Mouse (Mus musculus) embryonic facial prominence, embryonic 14.5 days (tissue): ENCODE data around the gene Cacna2d1. TPM values are rescaled to one million over a fixed set of nuclear protein-coding genes. Genes with fewer than 3 reads are reported as not detected.

Experiments used
- ATAC-seq: fragments of 200-750 bp; cut with Nextera tagmentation; 2 replicates; pipeline ENCODE4 v1.8.0; 2017; ENCODE audit warnings: low read depth, moderate number of reproducible peaks, moderate TSS enrichment
- DNase-seq: peaks from one replicate; pipeline ENCODE4 v3.0.0-alpha.2; 2015; ENCODE audit warnings: low spot score
- H3K27ac ChIP-seq: fragments of 300-500 bp; sonication (generic); replicated peaks from 2 replicates; pipeline ENCODE4 v1.5.1; 2014; ENCODE audit warnings: low read depth, mild to moderate bottlenecking, low read length, moderate library complexity
- H3K27me3 ChIP-seq: fragments of 300-500 bp; sonication (generic); replicated peaks from 2 replicates; pipeline ENCODE4 v1.6.1; 2014; ENCODE audit warnings: low read length; ENCODE audit not compliant: control insufficient read depth, insufficient read depth
- H3K36me3 ChIP-seq: fragments of 300-500 bp; sonication (generic); 2 replicates; pipeline ENCODE4 v1.6.1; 2014; ENCODE audit warnings: low read length, mixed read lengths; ENCODE audit not compliant: control insufficient read depth, insufficient read depth
- H3K4me1 ChIP-seq: fragments of 300-500 bp; sonication (generic); 2 replicates; pipeline ENCODE4 v1.6.1; 2014; ENCODE audit warnings: antibody characterized with exemption, low read length; ENCODE audit not compliant: control insufficient read depth, insufficient read depth
- H3K4me2 ChIP-seq: fragments of 300-500 bp; sonication (generic); 2 replicates; pipeline ENCODE4 v1.6.1; 2014; ENCODE audit warnings: low read depth, mild to moderate bottlenecking, low read length, moderate library complexity, mixed read lengths
- H3K4me3 ChIP-seq: fragments of 300-500 bp; sonication (generic); 2 replicates; pipeline ENCODE4 v1.5.1; 2014; ENCODE audit warnings: low read depth, mild to moderate bottlenecking, low read length
- H3K9ac ChIP-seq: fragments of 300-500 bp; sonication (generic); 2 replicates; pipeline ENCODE4 v1.6.1; 2014; ENCODE audit warnings: low read depth, mild to moderate bottlenecking, low read length, moderate library complexity, mixed read lengths
- H3K9me3 ChIP-seq: fragments of 300-500 bp; sonication (generic); 2 replicates; pipeline ENCODE4 v1.6.1; 2016; ENCODE audit warnings: low read length; ENCODE audit not compliant: control insufficient read depth
- WGBS: fragments of 180-500 bp; shearing (Covaris S2); extraction: QIAGEN DNeasy Blood & Tissue Kit; methylation state at CpG from one replicate; pipeline ENCODE4 v1.1.7; 2014; 5-methylcytosine and 5-hydroxymethylcytosine counted together
- polyA plus RNA-seq: library from polyadenylated mRNA; unstranded; fragments of >200 nt; fragmentation: Nextera tagmentation; extraction: Ambion mirVana; gene quantifications from 2 replicates; pipeline ENCODE4 v1.2.1, GENCODE M21; 2014

Cacna2d1 gene
- polyA plus RNA-seq, 1 experiment from 2014 or later: 33.0 TPM

DNA sequence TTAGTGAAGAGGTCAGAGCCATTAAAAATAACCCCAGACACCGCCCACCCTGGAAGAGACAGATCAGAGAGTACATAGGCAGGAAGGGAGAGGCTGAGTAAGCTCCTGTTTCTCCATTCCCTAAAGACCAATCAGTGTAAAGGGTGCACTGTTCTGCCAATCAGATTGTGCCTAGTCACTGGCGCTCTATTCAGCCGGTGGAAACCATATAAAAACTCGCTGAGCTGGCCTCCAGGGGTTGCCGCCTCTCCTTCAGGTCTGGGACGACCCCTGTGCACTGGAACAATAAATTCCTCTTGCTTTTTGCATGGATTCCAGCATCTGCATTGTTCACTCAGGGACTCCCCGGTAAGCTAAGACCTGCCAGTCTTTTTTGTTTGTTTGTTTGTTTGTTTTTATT, 246.6 kb downstream of the Cacna2d1 start:
- Histone ChIP-seq H3K36me3 (no peaks in the 10 kb centered on the region), H3K27me3 (no peaks in the 10 kb centered on the region), H3K9ac (no peak overlapping the region), H3K9me3 (no peaks in the 10 kb centered on the region), H3K4me2 (no peak overlapping the region), H3K4me3 (no peak overlapping the region), H3K27ac (no peak overlapping the region), H3K4me1 (no peaks in the 10 kb centered on the region)
- 91% methylated on average over 7 of the region's 7 CpGs for WGBS
- no peak for ATAC-seq
- DNase-seq: no peak

- Histone ChIP-seq H3K27me3 (no peaks in the 10 kb centered on the region), H3K27ac (no peak overlapping the region), H3K4me1 (no peaks in the 10 kb centered on the region), H3K36me3 (no peaks in the 10 kb centered on the region), H3K9me3 (no peaks in the 10 kb centered on the region), H3K9ac (no peak overlapping the region), H3K4me3 (no peak overlapping the region), H3K4me2 (no peak overlapping the region)
- DNase-seq (no peak), ATAC-seq (no peak)
- 92% methylated on average over 1 of the region's 1 CpGs for WGBS
These were observed 249.6 kb downstream of the Cacna2d1 start for GRCm38 (mm10) chr5:16184064-16184463.

DNA sequence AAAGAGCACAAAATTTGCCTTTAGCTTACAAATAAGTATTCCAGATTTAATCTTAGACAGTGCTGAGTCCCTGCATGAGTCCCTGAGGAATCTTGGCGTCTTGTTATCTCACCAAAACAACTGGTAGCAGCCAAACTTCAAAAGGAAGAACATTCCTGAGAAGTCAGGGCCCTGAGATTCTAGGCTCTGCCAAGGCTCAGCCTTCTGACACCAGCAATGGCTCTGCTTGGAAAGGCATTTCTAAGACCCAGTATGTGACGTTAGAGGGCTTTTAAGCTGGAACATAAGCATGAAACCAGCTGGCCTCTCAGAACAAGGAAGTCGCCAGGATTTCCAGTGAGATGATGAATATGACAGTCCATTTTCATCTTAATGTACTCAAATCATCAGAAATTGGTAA, 253.4 kb downstream of the Cacna2d1 start:
- H3K36me3 ChIP-seq: no peaks in the 10 kb centered on the region
- no peaks in the 10 kb centered on the region for H3K9me3 ChIP-seq
- 36% methylated on average over 3 of the region's 3 CpGs for WGBS
- H3K27ac ChIP-seq: no peak overlapping the region
- no peak overlapping the region for H3K4me2 ChIP-seq
- DNase-seq: peak; percentile 5
- no peaks in the 10 kb centered on the region for H3K4me1 ChIP-seq
- no peak for ATAC-seq
- no peak overlapping the region for H3K9ac ChIP-seq
- no peaks in the 10 kb centered on the region for H3K27me3 ChIP-seq
- no peak overlapping the region for H3K4me3 ChIP-seq

GRCm38 (mm10) chr5:16189878-16190277, 255.4 kb downstream of the Cacna2d1 start:
- no peak overlapping the region for H3K4me2 ChIP-seq
- no peaks in the 10 kb centered on the region for H3K4me1 ChIP-seq
- no peak overlapping the region for H3K9ac ChIP-seq
- no peak overlapping the region for H3K4me3 ChIP-seq
- H3K36me3 ChIP-seq: no peaks in the 10 kb centered on the region
- H3K9me3 ChIP-seq: no peaks in the 10 kb centered on the region
- 67% methylated on average over 4 of the region's 4 CpGs for WGBS
- no peak for DNase-seq
- H3K27ac ChIP-seq: no peak overlapping the region
- H3K27me3 ChIP-seq: no peaks in the 10 kb centered on the region
- ATAC-seq: no peak

DNA sequence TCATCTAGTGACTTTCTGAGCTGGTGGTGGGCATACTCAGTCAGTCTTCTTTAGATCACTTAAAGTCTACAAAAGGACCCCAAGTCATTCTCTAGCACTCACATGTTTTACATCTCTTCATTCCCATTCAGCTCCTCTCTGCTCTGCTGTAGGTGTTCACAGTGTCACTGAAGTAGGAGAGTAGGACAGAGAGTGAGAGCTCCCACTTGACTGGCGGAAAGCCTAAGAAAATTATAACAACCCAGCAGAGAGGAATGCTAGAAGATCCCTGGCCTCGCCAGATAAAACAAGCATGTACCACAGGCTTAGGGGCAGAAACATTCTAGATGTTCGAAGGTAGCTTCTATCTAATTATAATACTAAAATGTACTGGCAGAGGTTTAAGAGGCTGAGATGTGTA, 256.7 kb downstream of the Cacna2d1 start:
- H3K36me3 ChIP-seq: no peaks in the 10 kb centered on the region
- WGBS: 78% methylated on average over 3 of the region's 3 CpGs
- H3K27ac ChIP-seq: no peak overlapping the region
- no peaks in the 10 kb centered on the region for H3K4me1 ChIP-seq
- DNase-seq (no peak), ATAC-seq (no peak)
- H3K4me3 ChIP-seq: no peak overlapping the region
- no peak overlapping the region for H3K4me2 ChIP-seq
- H3K27me3 ChIP-seq: no peaks in the 10 kb centered on the region
- no peaks in the 10 kb centered on the region for H3K9me3 ChIP-seq
- H3K9ac ChIP-seq: no peak overlapping the region

- Histone ChIP-seq H3K4me2 (no peak overlapping the region), H3K27me3 (no peaks in the 10 kb centered on the region), H3K9ac (no peak overlapping the region), H3K27ac (no peak overlapping the region), H3K4me3 (no peak overlapping the region), H3K36me3 (no peaks in the 10 kb centered on the region), H3K4me1 (no peaks in the 10 kb centered on the region), H3K9me3 (no peaks in the 10 kb centered on the region)
- 42% methylated on average over 2 of the region's 2 CpGs for WGBS
- ATAC-seq (peak; percentile 67; the same call in 1 of the 2 replicates), DNase-seq (peak; percentile 69)
These were observed 265.3 kb downstream of the Cacna2d1 start for GRCm38 (mm10) chr5:16199816-16200215.

DNA sequence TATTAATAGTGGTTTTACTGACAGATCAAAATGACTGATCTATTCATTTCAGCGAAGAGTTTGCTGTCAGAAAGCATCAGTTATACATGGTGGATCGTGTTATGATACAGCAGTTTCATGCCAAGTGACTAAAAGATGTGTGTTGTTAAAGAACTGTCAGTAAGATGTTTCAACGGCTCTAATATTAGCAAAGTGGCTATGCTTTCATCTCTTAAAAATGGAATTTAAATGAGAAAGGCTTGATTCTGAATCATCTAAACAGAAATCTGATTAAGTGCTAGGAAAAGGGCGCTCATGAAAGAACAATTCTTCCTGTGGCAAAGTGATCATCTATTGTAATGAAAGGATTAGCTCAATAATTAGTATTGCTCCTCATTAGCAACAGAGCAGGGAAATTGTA, 287.5 kb downstream of the Cacna2d1 start:
- Histone ChIP-seq H3K27me3 (no peaks in the 10 kb centered on the region), H3K4me1 (no peaks in the 10 kb centered on the region), H3K9me3 (no peaks in the 10 kb centered on the region), H3K4me3 (no peak overlapping the region), H3K4me2 (no peak overlapping the region), H3K36me3 (no peaks in the 10 kb centered on the region), H3K27ac (no peak overlapping the region), H3K9ac (no peak overlapping the region)
- WGBS: 67% methylated on average over 4 of the region's 4 CpGs
- no peak for ATAC-seq
- no peak for DNase-seq

DNA sequence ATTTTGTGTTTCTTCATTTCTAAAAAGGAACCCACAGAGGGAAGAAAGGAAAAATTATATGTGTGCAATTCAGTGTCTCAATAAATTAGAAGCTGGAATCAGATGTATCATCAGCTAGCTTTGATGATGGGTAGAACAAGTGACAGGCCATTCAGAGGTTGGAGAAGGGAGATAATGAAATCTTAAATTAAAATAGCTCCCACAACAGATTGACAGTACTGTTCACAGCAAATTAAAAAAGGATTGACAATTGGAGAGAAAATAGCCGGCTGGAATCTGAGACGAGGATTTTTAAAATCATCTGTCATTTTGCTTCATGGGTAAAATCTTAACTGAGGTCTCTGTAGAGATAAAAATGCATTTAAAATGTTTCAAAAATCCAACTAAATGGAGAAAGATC, 290.9 kb downstream of the Cacna2d1 start:
- 47% methylated on average over 2 of the region's 2 CpGs for WGBS
- DNase-seq (no peak), ATAC-seq (no peak)
- no peak overlapping the region for H3K27ac ChIP-seq
- H3K9ac ChIP-seq: no peak overlapping the region
- H3K4me3 ChIP-seq: no peak overlapping the region
- H3K4me2 ChIP-seq: no peak overlapping the region
- H3K4me1 ChIP-seq: no peaks in the 10 kb centered on the region
- no peaks in the 10 kb centered on the region for H3K9me3 ChIP-seq
- no peaks in the 10 kb centered on the region for H3K36me3 ChIP-seq
- no peaks in the 10 kb centered on the region for H3K27me3 ChIP-seq

DNA sequence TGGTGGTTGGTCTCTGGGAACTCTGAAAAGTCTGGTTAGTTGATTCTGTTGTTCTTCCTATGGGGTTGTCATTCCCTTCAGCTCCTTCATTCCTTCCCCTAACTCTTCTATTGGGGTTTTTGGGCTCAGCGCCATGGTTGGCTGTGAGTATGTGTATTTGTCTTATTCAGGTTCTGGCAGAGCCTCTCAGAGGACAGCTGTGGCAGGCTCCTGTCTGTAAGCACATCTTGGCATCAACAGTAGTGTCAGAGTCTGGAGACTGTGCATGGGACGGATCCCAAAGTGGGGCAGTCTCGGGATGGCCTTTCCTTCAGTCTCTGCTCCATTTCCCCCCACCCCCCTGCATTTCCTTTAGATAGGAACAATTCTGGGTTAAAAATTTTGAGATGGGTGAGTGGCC, 294.9 kb downstream of the Cacna2d1 start:
- H3K4me3 ChIP-seq: no peak overlapping the region
- H3K27ac ChIP-seq: no peak overlapping the region
- H3K4me2 ChIP-seq: no peak overlapping the region
- DNase-seq (no peak), ATAC-seq (no peak)
- no peaks in the 10 kb centered on the region for H3K9me3 ChIP-seq
- no peak overlapping the region for H3K9ac ChIP-seq
- no peaks in the 10 kb centered on the region for H3K36me3 ChIP-seq
- H3K27me3 ChIP-seq: no peaks in the 10 kb centered on the region
- H3K4me1 ChIP-seq: no peaks in the 10 kb centered on the region
- 83% methylated on average over 3 of the region's 3 CpGs for WGBS
